Mouse (Mus musculus) bone marrow macrophage, adult 2 months (primary cell): Measurements from ENCODE around the gene Gp9. TPM values are rescaled to one million over a fixed set of nuclear protein-coding genes. Genes with fewer than 3 reads are reported as not detected.

ENCODE experiments used
- H3K27ac ChIP-seq: 2 replicates; pipeline ENCODE4 v1.5.1; 2012; ENCODE audit warnings: low read depth, low read length; ENCODE audit not compliant: insufficient read depth
- H3K4me1 ChIP-seq: 2 replicates; pipeline ENCODE4 v1.6.1; 2012; ENCODE audit warnings: low read length; ENCODE audit not compliant: control insufficient read depth, insufficient read depth
- H3K4me3 ChIP-seq: 2 replicates; pipeline ENCODE4 v1.5.1; 2012; ENCODE audit warnings: mild to moderate bottlenecking, low read length, moderate library complexity; ENCODE audit not compliant: insufficient read depth
- CTCF ChIP-seq: IDR thresholded peaks from 2 replicates; pipeline ENCODE4 v1.5.1; 2012; ENCODE audit warnings: low read depth, mild to moderate bottlenecking, low read length, moderate library complexity
- POLR2A ChIP-seq: IDR thresholded peaks from 2 replicates; pipeline ENCODE4 v1.6.1; 2012; ENCODE audit warnings: mild to moderate bottlenecking, low read depth, low read length, borderline replicate concordance
- polyA plus RNA-seq: library from polyadenylated mRNA; stranded (reverse); fragments of >200 nt; gene quantifications from 2 replicates; pipeline ENCODE4 v1.2.4, GENCODE M21; 2012; ENCODE audit not compliant: missing spikeins, insufficient read depth, insufficient read length

Gene Gp9
- polyA plus RNA-seq, 1 experiment, result not detected

DNA sequence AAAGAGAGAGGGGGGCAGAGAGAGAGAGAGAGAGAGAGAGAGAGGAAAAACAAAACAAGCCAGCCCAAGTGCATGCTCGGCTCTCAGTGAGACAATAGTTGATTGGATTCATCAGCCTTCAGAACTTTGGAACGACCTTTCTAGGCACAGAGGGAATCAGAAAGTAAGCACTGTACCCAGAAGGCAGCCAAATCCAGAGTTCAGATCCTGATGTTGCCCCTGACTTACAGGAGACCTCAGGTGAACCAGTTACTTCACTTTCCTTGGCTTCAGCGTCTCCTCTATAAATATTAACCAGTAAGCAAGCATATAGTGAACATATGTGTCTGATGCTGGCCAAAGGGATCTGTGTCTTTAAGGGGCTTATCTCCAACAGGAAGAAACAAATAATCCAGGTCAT lies 30.6 kb downstream of the Gp9 start:
- no peak for TF ChIP-seq POLR2A
- no peak for TF ChIP-seq CTCF
- Histone ChIP-seq H3K27ac (no peak overlapping the region; the same call in 1 of the 2 replicates), H3K4me3 (no peak overlapping the region), H3K4me1 (peaks cover 62% of the 10 kb centered on the region)

DNA sequence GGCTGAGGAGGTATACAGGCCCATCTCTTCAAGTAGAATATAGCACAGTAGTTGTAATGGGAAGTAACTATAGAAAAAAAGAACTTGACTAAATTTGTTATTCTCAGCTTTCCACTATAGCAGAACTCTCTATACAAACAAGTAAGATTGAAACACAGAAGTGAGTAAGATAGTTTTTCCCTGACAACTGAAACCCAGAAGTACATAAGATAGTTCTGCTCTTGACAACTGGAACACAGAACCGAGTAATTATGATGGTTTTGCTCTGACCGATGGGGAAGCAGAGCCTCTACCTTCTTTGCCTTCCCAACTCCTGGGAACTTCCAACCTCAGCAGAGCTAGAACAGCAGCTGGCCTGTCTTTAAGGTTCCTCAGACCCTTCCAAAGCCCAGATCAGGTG lies 31.3 kb downstream of the Gp9 start:
- TF ChIP-seq CTCF (no peak), POLR2A (no peak)
- H3K4me1 ChIP-seq, result peaks cover 60% of the 10 kb centered on the region
- peak overlapping the region; percentile 48 for H3K27ac ChIP-seq
- H3K4me3 ChIP-seq, result no peak overlapping the region

DNA sequence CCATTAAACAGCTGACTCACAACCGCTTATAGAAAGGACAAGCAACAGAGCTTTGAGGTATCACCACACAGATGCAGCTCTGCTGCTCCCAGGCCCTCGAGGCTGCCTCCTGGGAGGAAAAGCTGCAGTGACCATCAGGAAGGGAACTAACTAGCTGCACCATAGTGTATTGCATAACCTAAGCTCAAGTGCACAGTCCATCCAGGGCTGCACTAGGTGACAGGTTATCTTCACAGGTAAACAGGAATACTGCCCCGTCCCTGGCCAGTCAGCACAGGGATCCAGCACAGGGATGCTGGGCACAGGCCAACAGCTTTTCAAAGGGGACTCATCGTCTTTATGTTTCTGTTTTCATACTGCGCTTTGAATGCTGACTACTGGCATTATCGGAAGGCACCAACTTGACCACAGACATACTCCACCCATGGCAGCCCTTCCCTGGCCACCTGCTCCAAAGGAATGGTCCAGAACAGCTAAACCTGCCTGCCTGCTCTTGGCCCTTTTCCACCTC lies 31.8 kb downstream of the Gp9 start:
- Histone ChIP-seq H3K4me1 (peaks cover 56% of the 10 kb centered on the region), H3K27ac (peak overlapping the region; percentile 48), H3K4me3 (peak overlapping the region; percentile 8; the same call in 1 of the 2 replicates)
- TF ChIP-seq POLR2A, result no peak
- TF ChIP-seq CTCF, result no peak

DNA sequence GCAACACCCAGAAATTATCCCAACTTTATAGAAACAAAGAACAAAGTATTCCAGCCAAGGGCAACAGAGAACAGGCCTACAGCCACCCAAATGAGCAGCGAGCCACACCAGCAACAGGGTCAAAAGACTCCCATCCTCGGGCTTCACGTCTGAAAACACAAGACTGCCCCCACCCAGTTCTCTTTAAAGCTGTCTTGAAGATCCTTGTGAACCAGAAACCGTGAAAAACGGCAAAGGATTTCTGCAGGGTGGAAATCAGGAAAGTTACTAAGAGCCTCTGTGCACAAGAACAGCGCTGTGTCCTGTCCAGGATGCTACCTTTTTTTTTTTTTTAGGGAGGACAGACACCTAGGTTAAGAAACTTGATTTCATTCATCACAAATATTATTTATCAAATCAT lies 32.4 kb downstream of the Gp9 start:
- peaks cover 50% of the 10 kb centered on the region for H3K4me1 ChIP-seq
- TF ChIP-seq CTCF (no peak), POLR2A (no peak)
- peak overlapping the region; percentile 74; the same call in 1 of the 2 replicates for H3K27ac ChIP-seq
- H3K4me3 ChIP-seq, result peak overlapping the region; percentile 97

DNA sequence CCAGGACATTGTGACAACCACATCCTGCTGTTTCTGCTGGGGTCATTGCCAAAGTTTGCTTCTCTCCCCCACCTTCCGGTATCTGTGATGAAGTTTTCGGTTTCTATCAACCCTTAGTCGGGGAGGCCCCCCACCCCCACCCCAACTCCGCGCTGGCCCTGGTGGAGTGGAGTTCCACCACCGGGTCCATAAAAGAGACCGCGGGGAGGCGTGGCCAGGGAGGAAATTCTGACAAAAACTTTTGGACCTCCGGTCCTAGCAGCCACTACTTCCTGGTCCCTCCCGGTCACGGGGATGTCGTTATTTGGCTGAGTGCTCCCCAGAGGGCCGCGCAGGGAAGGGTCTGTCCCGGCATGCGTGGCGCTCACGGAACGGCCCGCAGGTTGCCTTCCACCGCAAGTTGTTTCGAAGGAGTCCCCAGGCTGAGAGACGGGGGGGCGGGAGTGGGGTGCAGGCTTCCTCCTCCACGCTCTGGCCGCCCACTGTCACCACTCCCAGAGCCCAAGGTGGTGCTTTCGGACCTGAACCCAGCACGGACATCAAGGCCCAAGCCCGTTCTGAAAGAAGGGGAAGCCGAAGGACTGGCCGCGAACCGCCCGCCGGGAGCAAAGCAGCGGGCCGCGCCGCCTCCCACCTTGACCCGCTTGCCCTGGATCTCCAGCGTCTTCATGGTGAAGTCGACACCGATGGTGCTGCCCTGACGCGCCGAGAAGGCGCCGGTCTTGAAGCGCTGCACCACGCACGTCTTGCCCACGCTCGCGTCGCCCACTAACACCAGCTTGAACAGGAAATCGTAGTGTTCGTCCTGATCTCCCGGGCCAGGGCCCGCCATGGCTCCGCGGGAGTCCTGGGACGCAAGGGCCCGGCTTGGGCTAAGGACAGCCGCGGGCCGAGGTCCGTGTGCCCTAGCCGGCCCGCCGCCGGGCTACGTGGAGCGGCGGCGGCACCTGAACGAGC lies 33.1 kb downstream of the Gp9 start:
- peaks cover 45% of the 10 kb centered on the region for H3K4me1 ChIP-seq
- H3K27ac ChIP-seq, result peak overlapping the region; percentile 74
- peak overlapping the region; percentile 97 for H3K4me3 ChIP-seq
- TF ChIP-seq CTCF (no peak), POLR2A (no peak)

DNA sequence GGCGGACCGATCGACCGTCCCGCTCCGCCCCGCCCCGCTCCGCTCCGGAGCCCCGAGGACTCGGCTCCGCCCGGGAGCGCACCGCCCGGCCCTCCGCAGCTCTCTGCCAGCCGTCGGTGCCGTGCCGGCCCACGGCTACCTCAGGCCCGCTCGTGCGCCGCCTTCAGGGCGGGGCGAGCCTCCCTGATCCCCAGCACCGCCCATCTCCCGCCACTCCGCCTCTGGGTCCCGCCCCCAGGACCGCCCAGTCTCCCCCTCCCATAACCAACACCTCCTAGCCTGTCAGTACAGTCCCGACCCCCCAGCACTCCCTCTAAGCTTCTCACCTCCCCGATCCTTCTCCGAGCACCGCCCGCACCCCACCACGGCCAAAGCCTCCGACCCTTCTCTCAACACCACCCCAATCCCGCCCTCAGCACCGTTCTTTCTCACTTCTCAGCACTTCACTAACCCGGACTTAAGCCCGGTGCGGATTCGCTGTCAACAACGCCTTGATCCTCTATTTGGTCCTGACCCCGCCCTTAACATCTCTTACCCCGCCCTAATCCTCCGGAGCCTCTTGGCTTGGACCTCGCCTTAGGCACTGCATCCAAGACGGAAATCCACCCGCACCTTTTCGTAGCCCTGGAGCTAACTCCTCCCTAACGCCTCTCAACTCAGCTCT lies 33.9 kb downstream of the Gp9 start, which contains the start of gene Rab43:
TSS of gene Rab43 (minus strand) at position 490 of the 664 bp plus-strand sequence.
- TF ChIP-seq CTCF, result no peak
- no peak for TF ChIP-seq POLR2A
- H3K4me1 ChIP-seq, result peaks cover 38% of the 10 kb centered on the region
- H3K27ac ChIP-seq, result peak within 1 kb of the TSS; percentile 74
- H3K4me3 ChIP-seq, result peak within 1 kb of the TSS; percentile 97

DNA sequence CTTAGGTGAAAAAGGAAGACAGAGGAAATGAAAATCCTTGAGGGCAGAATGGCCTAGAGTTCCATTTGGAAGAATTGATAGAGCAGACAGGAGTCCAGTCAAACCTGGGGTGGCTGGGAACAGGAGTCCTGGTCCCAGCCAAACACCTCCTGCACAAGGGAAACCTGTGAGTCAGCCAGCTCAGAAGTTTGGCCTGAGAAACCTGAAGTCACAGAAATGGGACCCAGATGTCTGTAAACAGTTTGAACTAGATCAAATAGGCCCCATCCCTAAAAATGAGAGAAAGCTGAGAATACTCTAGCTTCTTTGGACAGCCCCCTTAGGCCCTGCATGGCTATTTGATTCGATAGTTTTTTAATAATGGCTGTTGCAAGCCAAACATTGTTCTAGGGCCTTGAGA lies 34.8 kb downstream of the Gp9 start:
- peaks cover 30% of the 10 kb centered on the region for H3K4me1 ChIP-seq
- H3K27ac ChIP-seq, result no peak overlapping the region
- TF ChIP-seq CTCF (no peak), POLR2A (no peak)
- peak overlapping the region; percentile 97; the same call in 1 of the 2 replicates for H3K4me3 ChIP-seq

DNA sequence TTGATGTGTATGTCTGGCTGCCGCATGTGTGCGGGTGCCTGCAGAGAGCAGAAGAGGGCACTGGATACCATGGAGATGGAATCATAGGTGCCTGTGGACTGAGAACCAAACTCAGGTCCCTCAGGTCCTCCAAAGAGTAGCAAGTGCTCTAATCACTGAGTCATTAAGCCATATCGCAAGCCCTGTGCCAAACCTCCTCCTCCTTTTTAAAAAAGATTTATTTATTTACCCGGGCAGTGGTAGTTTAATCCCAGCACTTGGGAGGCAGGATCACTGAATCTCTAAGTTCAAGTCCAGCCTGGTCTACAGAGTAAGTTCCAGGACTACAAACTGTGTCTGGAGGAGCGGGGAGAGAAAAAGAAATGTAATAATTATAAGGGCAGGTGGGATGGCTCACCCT lies 36.6 kb downstream of the Gp9 start:
- peaks cover 15% of the 10 kb centered on the region for H3K4me1 ChIP-seq
- H3K27ac ChIP-seq, result no peak overlapping the region
- TF ChIP-seq POLR2A (no peak), CTCF (no peak)
- H3K4me3 ChIP-seq, result no peak overlapping the region

DNA sequence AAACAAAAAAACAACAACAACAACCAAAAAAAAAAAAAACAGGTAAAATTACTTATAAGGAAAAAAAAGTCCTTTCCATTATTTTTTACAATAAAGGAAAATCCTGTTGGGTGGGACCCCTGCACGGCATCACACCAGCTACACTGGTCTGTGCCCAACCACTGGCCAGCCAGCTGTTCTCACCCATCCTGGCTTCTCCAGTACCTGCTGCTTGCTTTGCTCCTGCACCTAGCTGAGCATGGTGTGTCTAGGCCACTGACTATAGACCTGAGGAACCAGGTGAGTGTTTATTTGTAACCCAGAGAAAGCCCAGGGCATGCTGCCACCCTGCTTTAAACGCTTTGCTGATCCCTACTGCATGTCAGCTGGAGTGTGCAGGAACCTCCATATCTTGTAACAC lies 42.5 kb downstream of the Gp9 start:
- H3K4me3 ChIP-seq, result no peak overlapping the region

More for the DNA sequence above, 42.5 kb downstream of the Gp9 start:
- H3K4me1 ChIP-seq, result no peaks in the 10 kb centered on the region
- H3K27ac ChIP-seq, result no peak overlapping the region
- no peak for TF ChIP-seq CTCF
- no peak for TF ChIP-seq POLR2A

Other genes starting within 250 kb of the Gp9 start
- gene Arhgap25, start 244.8 kb upstream of the Gp9 start, polyA plus RNA-seq, result 66.3 and 69.0 TPM in 2 replicates
- 0.70 and 1.1 TPM in 2 replicates for gene Prokr1, start 187.3 kb upstream of the Gp9 start, polyA plus RNA-seq
- gene Aplf, start 105.9 kb upstream of the Gp9 start, polyA plus RNA-seq, result 8.2 and 9.5 TPM in 2 replicates
- gene Efcc1, start 47.2 kb upstream of the Gp9 start, polyA plus RNA-seq, result not detected in 2 replicates
- gene Rab43, start 34.1 kb downstream of the Gp9 start, polyA plus RNA-seq, result 78.0 and 91.8 TPM in 2 replicates
- 7.9 and 10.0 TPM in 2 replicates for gene Gm45140, start 57.7 kb downstream of the Gp9 start, polyA plus RNA-seq
- gene Isy1, start 60.7 kb downstream of the Gp9 start, polyA plus RNA-seq, result 38.3 and 44.8 TPM in 2 replicates
- gene Cnbp, start 73.0 kb downstream of the Gp9 start, polyA plus RNA-seq, result 169 and 174 TPM in 2 replicates
- 49.5 and 51.7 TPM in 2 replicates for gene Copg1, start 109.7 kb downstream of the Gp9 start, polyA plus RNA-seq
- gene Hmces, start 135.9 kb downstream of the Gp9 start, polyA plus RNA-seq, result 20.0 and 21.2 TPM in 2 replicates
- 0.91 and 1.1 TPM in 2 replicates for gene H1fx, start 203.6 kb downstream of the Gp9 start, polyA plus RNA-seq